Mouse (Mus musculus): ENCODE data around the gene Adat1. TPM values are rescaled to one million over a fixed set of nuclear protein-coding genes. Genes with fewer than 3 reads are reported as not detected.

Adat1 gene
- polyA plus RNA-seq, 1 experiment from 2014 or later, result 3.0 TPM

DNA sequence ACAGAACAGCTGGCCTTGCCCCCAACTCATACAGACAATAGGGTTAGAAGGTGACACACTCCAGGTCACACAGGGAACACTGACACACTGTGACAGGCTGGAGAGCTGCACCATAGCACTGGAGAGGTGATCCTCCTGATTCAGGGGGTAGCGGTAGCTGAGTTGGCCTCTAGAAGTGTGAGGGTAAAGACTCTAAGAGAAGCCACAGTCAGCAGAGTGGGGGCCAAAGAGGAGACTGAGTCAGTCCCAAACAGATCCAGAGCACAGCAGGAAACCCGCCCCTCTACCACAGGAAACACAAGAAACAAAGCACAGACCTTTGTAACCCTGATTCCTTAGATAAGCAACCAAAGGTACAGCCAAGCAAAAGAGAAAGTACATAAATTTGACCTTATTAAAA, 15.8 kb downstream of the Adat1 start:
- peaks cover 8% of the 10 kb centered on the region; the same call in 1 of the 2 replicates for H3K36me3 ChIP-seq (ENCODE audit: control insufficient read depth, insufficient read depth)
- H3K9me3 ChIP-seq (replicated peaks; ENCODE audit: control insufficient read depth, low read length), result no peaks in the 10 kb centered on the region
- H3K27me3 ChIP-seq (ENCODE audit: control insufficient read depth, insufficient read depth, low read depth, low read length), result no peaks in the 10 kb centered on the region
- 55% methylated on average over 2 of the region's 2 CpGs for WGBS (ENCODE audit: insufficient replicate concordance)
- no peak overlapping the region for H3K27ac ChIP-seq (ENCODE audit: low read length)
- no peak for ATAC-seq (ENCODE audit: low read depth)
- H3K4me2 ChIP-seq (ENCODE audit: low read depth, low read length), result no peak overlapping the region
- H3K4me3 ChIP-seq (ENCODE audit: low read depth, low read length), result no peak overlapping the region
- no peak overlapping the region for H3K9ac ChIP-seq (ENCODE audit: low read depth, low read length)
- H3K4me1 ChIP-seq (ENCODE audit: control insufficient read depth, low read depth, low read length), result no peaks in the 10 kb centered on the region

DNA sequence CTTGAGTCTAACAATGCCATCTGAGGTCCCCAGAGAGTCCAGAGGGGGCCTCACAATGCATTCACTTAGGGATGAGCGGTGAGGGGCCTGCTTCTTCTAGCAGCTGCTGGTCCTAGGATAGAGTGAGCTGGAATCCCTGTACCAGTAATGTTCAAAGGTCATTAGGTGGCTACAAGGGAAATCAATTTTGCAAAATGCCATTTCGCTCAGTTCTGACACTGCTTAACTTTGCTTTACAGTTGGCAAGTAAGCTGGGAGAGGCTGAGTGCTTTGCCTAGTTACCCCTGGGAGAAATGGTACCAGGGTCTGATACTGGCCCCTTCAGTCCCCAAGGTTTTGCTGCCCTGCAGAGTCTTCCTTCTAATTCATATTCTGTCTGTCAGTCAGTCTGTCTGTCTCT, 16.4 kb downstream of the Adat1 start:
- Histone ChIP-seq H3K9ac (ENCODE audit: low read depth, low read length) (no peak overlapping the region), H3K4me2 (ENCODE audit: low read depth, low read length) (no peak overlapping the region), H3K4me3 (ENCODE audit: low read depth, low read length) (no peak overlapping the region), H3K27me3 (ENCODE audit: control insufficient read depth, insufficient read depth, low read depth, low read length) (no peaks in the 10 kb centered on the region), H3K27ac (ENCODE audit: low read length) (0 out of 2 replicates have a peak overlapping the region, but pooled peaks have one; percentile 13), H3K36me3 (ENCODE audit: control insufficient read depth, insufficient read depth) (peaks cover 8% of the 10 kb centered on the region; the same call in 1 of the 2 replicates), H3K4me1 (ENCODE audit: control insufficient read depth, low read depth, low read length) (no peaks in the 10 kb centered on the region), H3K9me3 (replicated peaks; ENCODE audit: control insufficient read depth, low read length) (no peaks in the 10 kb centered on the region)
- ATAC-seq (ENCODE audit: low read depth), result peak; percentile 28; the same call in 1 of the 2 replicates
- 73% methylated on average over 2 of the region's 2 CpGs for WGBS (ENCODE audit: insufficient replicate concordance)

DNA sequence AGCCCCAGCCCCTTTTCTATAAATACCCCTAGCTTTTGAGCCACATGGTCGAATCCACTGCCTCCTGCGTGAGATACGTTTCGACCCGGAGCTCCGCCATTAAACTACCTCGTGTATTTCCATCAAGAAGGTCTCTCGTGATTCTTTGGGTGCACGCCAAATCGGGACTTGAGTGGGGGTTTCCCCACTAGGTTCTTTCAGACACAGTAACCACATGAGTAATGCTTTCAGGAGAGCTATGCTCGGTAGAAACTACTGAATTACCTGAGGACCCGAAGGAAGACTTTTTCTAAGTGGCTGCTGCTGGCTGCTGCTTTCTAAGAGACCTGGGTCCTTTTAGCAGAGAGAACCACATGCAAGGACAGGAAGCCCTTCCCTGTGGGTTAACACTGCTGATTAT, 18.0 kb downstream of the Adat1 start:
- Histone ChIP-seq H3K9me3 (replicated peaks; ENCODE audit: control insufficient read depth, low read length) (no peaks in the 10 kb centered on the region), H3K4me3 (ENCODE audit: low read depth, low read length) (no peak overlapping the region), H3K36me3 (ENCODE audit: control insufficient read depth, insufficient read depth) (peaks cover 8% of the 10 kb centered on the region; the same call in 1 of the 2 replicates), H3K27me3 (ENCODE audit: control insufficient read depth, insufficient read depth, low read depth, low read length) (no peaks in the 10 kb centered on the region), H3K4me2 (ENCODE audit: low read depth, low read length) (no peak overlapping the region), H3K27ac (ENCODE audit: low read length) (no peak overlapping the region), H3K9ac (ENCODE audit: low read depth, low read length) (no peak overlapping the region), H3K4me1 (ENCODE audit: control insufficient read depth, low read depth, low read length) (no peaks in the 10 kb centered on the region)
- WGBS (ENCODE audit: insufficient replicate concordance), result 85% methylated on average over 12 of the region's 12 CpGs
- no peak for ATAC-seq (ENCODE audit: low read depth)

- Histone ChIP-seq H3K36me3 (ENCODE audit: control insufficient read depth, insufficient read depth) (peaks cover 3% of the 10 kb centered on the region; the same call in 1 of the 2 replicates), H3K9me3 (replicated peaks; ENCODE audit: control insufficient read depth, low read length) (no peaks in the 10 kb centered on the region), H3K9ac (ENCODE audit: low read depth, low read length) (no peak overlapping the region), H3K27me3 (ENCODE audit: control insufficient read depth, insufficient read depth, low read depth, low read length) (no peaks in the 10 kb centered on the region), H3K4me3 (ENCODE audit: low read depth, low read length) (no peak overlapping the region), H3K4me1 (ENCODE audit: control insufficient read depth, low read depth, low read length) (no peaks in the 10 kb centered on the region; the same call in 1 of the 2 replicates), H3K27ac (ENCODE audit: low read length) (no peak overlapping the region), H3K4me2 (ENCODE audit: low read depth, low read length) (no peak overlapping the region)
- 77% methylated on average over 5 of the region's 5 CpGs for WGBS (ENCODE audit: insufficient replicate concordance)
- ATAC-seq (ENCODE audit: low read depth), result no peak
Observed at GRCm38 (mm10) chr8:111968991-111969390, 23.1 kb downstream of the Adat1 start.

- Histone ChIP-seq H3K9me3 (replicated peaks; ENCODE audit: control insufficient read depth, low read length) (no peaks in the 10 kb centered on the region), H3K27me3 (ENCODE audit: control insufficient read depth, insufficient read depth, low read depth, low read length) (no peaks in the 10 kb centered on the region), H3K27ac (ENCODE audit: low read length) (no peak overlapping the region), H3K4me2 (ENCODE audit: low read depth, low read length) (no peak overlapping the region), H3K4me3 (ENCODE audit: low read depth, low read length) (no peak overlapping the region), H3K36me3 (ENCODE audit: control insufficient read depth, insufficient read depth) (peaks cover 3% of the 10 kb centered on the region; the same call in 1 of the 2 replicates), H3K9ac (ENCODE audit: low read depth, low read length) (no peak overlapping the region), H3K4me1 (ENCODE audit: control insufficient read depth, low read depth, low read length) (no peaks in the 10 kb centered on the region; the same call in 1 of the 2 replicates)
- no peak for ATAC-seq (ENCODE audit: low read depth)
- WGBS (ENCODE audit: insufficient replicate concordance), result 80% methylated on average over 10 of the region's 10 CpGs
Observed at GRCm38 (mm10) chr8:111968541-111968940, 23.6 kb downstream of the Adat1 start.

DNA sequence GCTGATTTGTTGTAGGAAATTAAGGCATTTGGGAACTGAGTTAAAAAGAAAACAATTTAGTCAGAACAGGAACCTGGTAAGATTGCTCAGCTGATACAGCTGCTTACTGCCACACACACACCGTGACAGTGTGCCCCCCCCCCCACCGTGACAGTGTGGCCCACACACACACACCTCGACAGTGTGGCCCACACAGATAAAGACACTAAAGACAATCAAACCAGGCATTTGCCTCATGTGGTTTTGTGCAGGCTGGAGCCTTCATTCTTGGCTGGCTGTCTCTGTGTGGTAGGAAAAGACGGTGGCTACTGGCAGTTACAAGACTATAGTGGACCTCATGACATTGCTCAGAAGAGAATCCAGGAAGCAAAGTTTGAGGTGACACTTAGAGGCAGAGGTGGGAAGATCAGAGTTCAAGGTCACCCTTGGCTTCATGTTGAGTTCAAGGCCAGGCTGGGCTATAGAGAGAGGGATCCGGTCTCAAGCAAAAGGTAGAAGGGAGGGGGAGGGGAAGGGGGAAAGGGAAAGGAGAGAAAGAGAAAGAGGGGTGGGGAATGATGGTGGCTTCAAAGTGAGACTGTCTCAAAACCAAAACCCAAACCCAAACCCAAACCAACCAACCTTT, 24.7 kb downstream of the Adat1 start:
- Histone ChIP-seq H3K27me3 (ENCODE audit: control insufficient read depth, insufficient read depth, low read depth, low read length) (no peaks in the 10 kb centered on the region), H3K9ac (ENCODE audit: low read depth, low read length) (no peak overlapping the region), H3K4me2 (ENCODE audit: low read depth, low read length) (no peak overlapping the region), H3K4me1 (ENCODE audit: control insufficient read depth, low read depth, low read length) (no peaks in the 10 kb centered on the region; the same call in 1 of the 2 replicates), H3K36me3 (ENCODE audit: control insufficient read depth, insufficient read depth) (no peaks in the 10 kb centered on the region), H3K9me3 (replicated peaks; ENCODE audit: control insufficient read depth, low read length) (no peaks in the 10 kb centered on the region), H3K27ac (ENCODE audit: low read length) (no peak overlapping the region), H3K4me3 (ENCODE audit: low read depth, low read length) (no peak overlapping the region)
- WGBS (ENCODE audit: insufficient replicate concordance), result 27% methylated on average over 5 of the region's 5 CpGs
- peak; percentile 51 for ATAC-seq (ENCODE audit: low read depth)

GRCm38 (mm10) chr8:111964849-111965561, 27.1 kb downstream of the Adat1 start:
- H3K27ac ChIP-seq (ENCODE audit: low read length), result no peak overlapping the region
- ATAC-seq (ENCODE audit: low read depth), result no peak
- 65% methylated on average over 7 of the region's 7 CpGs for WGBS (ENCODE audit: insufficient replicate concordance)
- H3K9me3 ChIP-seq (replicated peaks; ENCODE audit: control insufficient read depth, low read length), result no peaks in the 10 kb centered on the region
- no peaks in the 10 kb centered on the region; the same call in 1 of the 2 replicates for H3K4me1 ChIP-seq (ENCODE audit: control insufficient read depth, low read depth, low read length)
- no peaks in the 10 kb centered on the region for H3K27me3 ChIP-seq (ENCODE audit: control insufficient read depth, insufficient read depth, low read depth, low read length)
- H3K9ac ChIP-seq (ENCODE audit: low read depth, low read length), result no peak overlapping the region
- H3K36me3 ChIP-seq (ENCODE audit: control insufficient read depth, insufficient read depth), result no peaks in the 10 kb centered on the region
- no peak overlapping the region for H3K4me3 ChIP-seq (ENCODE audit: low read depth, low read length)
- no peak overlapping the region for H3K4me2 ChIP-seq (ENCODE audit: low read depth, low read length)

DNA sequence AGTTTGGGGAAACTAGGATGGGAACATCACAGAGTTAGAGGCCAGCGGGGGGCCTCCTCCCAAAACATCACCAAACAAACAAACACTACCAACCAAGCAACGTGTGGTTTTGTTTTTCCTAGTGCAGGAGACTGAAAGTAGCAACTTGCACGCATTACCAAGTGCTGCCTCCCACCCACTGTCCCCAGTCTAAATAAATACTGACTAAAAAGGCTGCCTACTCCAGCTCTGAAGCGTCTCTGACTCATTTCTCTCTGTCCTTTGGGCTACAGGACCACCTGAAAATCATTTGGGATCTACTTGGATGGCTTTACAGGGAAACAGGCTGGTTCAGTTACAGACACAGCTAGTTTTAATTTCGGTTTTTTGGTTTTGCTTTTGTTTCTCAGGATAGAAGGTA, 27.8 kb downstream of the Adat1 start:
- Histone ChIP-seq H3K27me3 (ENCODE audit: control insufficient read depth, insufficient read depth, low read depth, low read length) (no peaks in the 10 kb centered on the region), H3K4me3 (ENCODE audit: low read depth, low read length) (no peak overlapping the region)
- ATAC-seq (ENCODE audit: low read depth), result no peak

GRCm38 (mm10) chr8:111963546-111963945, 28.6 kb downstream of the Adat1 start:
- Histone ChIP-seq H3K4me2 (ENCODE audit: low read depth, low read length) (no peak overlapping the region), H3K9me3 (replicated peaks; ENCODE audit: control insufficient read depth, low read length) (no peaks in the 10 kb centered on the region), H3K27ac (ENCODE audit: low read length) (no peak overlapping the region), H3K4me3 (ENCODE audit: low read depth, low read length) (no peak overlapping the region), H3K27me3 (ENCODE audit: control insufficient read depth, insufficient read depth, low read depth, low read length) (no peaks in the 10 kb centered on the region), H3K36me3 (ENCODE audit: control insufficient read depth, insufficient read depth) (no peaks in the 10 kb centered on the region; the same call in 1 of the 2 replicates), H3K9ac (ENCODE audit: low read depth, low read length) (no peak overlapping the region), H3K4me1 (ENCODE audit: control insufficient read depth, low read depth, low read length) (no peaks in the 10 kb centered on the region; the same call in 1 of the 2 replicates)
- WGBS (ENCODE audit: insufficient replicate concordance), result 85% methylated on average over 4 of the region's 4 CpGs
- ATAC-seq (ENCODE audit: low read depth), result no peak

More for the DNA sequence above, 27.8 kb downstream of the Adat1 start:
- H3K4me1 ChIP-seq (ENCODE audit: control insufficient read depth, low read depth, low read length), result no peaks in the 10 kb centered on the region; the same call in 1 of the 2 replicates
- no peak overlapping the region for H3K27ac ChIP-seq (ENCODE audit: low read length)
- WGBS (ENCODE audit: insufficient replicate concordance), result 58% methylated on average over 5 of the region's 5 CpGs
- H3K9ac ChIP-seq (ENCODE audit: low read depth, low read length), result no peak overlapping the region
- no peak overlapping the region for H3K4me2 ChIP-seq (ENCODE audit: low read depth, low read length)
- no peaks in the 10 kb centered on the region; the same call in 1 of the 2 replicates for H3K36me3 ChIP-seq (ENCODE audit: control insufficient read depth, insufficient read depth)
- H3K9me3 ChIP-seq (replicated peaks; ENCODE audit: control insufficient read depth, low read length), result no peaks in the 10 kb centered on the region
